Mouse (Mus musculus) telencephalon, adult 2 months (tissue): ENCODE measurements around the gene Rnf145.

Experiments used
- DNase-seq: peaks from one replicate; pipeline ENCODE4 v3.0.0-alpha.2; 2011; ENCODE audit warnings: low read depth, low spot score

Gene Rnf145

GRCm38 (mm10) chr11:44509906-44510305 lies 8.9 kb upstream of the Rnf145 start:
- DNase-seq: no peak

GRCm38 (mm10) chr11:44510371-44510770 lies 8.4 kb upstream of the Rnf145 start:
- DNase-seq: no peak

GRCm38 (mm10) chr11:44512044-44513025 lies 6.4 kb upstream of the Rnf145 start:
- DNase-seq: no peak

- no peak for DNase-seq
These were observed 5.7 kb upstream of the Rnf145 start for GRCm38 (mm10) chr11:44513026-44513422.

- DNase-seq: no peak
These were observed 4.1 kb upstream of the Rnf145 start for GRCm38 (mm10) chr11:44514666-44515065.

- DNase-seq: no peak
These were observed 2.4 kb upstream of the Rnf145 start for GRCm38 (mm10) chr11:44516362-44516761.

GRCm38 (mm10) chr11:44517561-44518280 lies 1.0 kb upstream of the Rnf145 start:
- DNase-seq: no peak

GRCm38 (mm10) chr11:44519096-44519949 lies 559 bp downstream of the Rnf145 start:
- no peak for DNase-seq

- DNase-seq: peak; percentile 78
These were observed 1.4 kb downstream of the Rnf145 start for GRCm38 (mm10) chr11:44519950-44520761.

GRCm38 (mm10) chr11:44522594-44522993 lies 3.8 kb downstream of the Rnf145 start:
- DNase-seq: no peak

GRCm38 (mm10) chr11:44525765-44526164 lies 7.0 kb downstream of the Rnf145 start:
- DNase-seq: no peak

- DNase-seq: no peak
These were observed 8.0 kb downstream of the Rnf145 start for GRCm38 (mm10) chr11:44526654-44527263.

- DNase-seq: no peak
These were observed 9.9 kb downstream of the Rnf145 start for GRCm38 (mm10) chr11:44528560-44529199.

GRCm38 (mm10) chr11:44529200-44529599 lies 10.4 kb downstream of the Rnf145 start:
- DNase-seq: no peak

- DNase-seq: no peak
These were observed 11.0 kb downstream of the Rnf145 start for GRCm38 (mm10) chr11:44529716-44530115.

- no peak for DNase-seq
These were observed 11.6 kb downstream of the Rnf145 start for GRCm38 (mm10) chr11:44530382-44530781.

- DNase-seq: no peak
These were observed 12.1 kb downstream of the Rnf145 start for GRCm38 (mm10) chr11:44530867-44531266.

- no peak for DNase-seq
These were observed 12.9 kb downstream of the Rnf145 start for GRCm38 (mm10) chr11:44531617-44532016.

- DNase-seq: no peak
These were observed 14.3 kb downstream of the Rnf145 start for GRCm38 (mm10) chr11:44532846-44533781.
